Mouse (Mus musculus): ENCODE results near the gene Pdpn. TPM values are rescaled to one million over a fixed set of nuclear protein-coding genes. Genes with fewer than 3 reads are reported as not detected.

Pdpn gene
- not detected for polyA plus RNA-seq (2017; shearing (Covaris generic))

DNA sequence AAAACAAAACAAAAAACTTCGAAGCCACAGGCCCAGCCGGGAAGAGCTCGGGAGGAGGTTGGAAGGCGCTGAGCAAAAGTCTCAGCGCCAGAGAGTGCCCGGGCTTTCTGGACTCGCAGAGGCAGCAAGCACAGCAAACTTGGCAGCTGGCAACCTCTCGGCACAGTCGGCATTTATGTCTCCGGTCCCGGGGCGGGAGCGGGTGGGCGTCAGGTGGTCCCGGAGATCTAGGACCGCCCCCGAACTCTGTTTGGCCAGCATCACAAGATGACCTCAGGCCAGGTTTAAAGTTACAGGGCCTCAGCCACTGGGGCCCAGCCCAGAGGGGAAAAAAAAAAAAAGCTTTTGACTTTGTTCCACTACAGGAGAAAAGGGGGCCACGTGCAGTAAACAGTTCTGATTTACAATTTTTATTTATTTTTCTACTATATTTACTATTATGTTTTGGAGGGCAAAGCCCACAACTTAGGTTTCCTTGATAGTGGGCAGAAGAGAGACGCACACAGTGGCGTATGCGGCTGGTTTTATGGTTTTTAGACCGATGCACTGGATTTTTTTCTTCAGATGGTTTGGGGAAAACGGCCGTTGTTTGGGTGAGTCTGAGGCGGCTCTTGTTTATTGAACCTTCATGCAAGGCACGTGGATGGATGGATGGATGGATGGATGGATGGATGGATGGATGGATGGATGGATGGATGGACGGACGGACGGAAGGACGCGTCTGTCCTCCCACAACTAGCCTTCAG lies at the start of gene Pdpn:
Gene Pdpn (minus strand): TSS at position 240 of the 746 bp plus-strand sequence.

Other genes starting within 250 kb of the Pdpn start
- gene Prdm2, start 86.6 kb downstream of the Pdpn start, polyA plus RNA-seq (2017; shearing (Covaris generic)), result 47.2 TPM
- not detected for gene Lrrc38, start 50.2 kb upstream of the Pdpn start, polyA plus RNA-seq (2017; shearing (Covaris generic))
- gene Pramel1, start 94.9 kb upstream of the Pdpn start, polyA plus RNA-seq (2017; shearing (Covaris generic)), result not detected
- 38.1 TPM for gene Pramef8, start 112.9 kb upstream of the Pdpn start, polyA plus RNA-seq (2017; shearing (Covaris generic))
- gene Oog4, start 150.8 kb upstream of the Pdpn start, polyA plus RNA-seq (2017; shearing (Covaris generic)), result not detected
- gene Gm13043, start 211.8 kb upstream of the Pdpn start, polyA plus RNA-seq (2017; shearing (Covaris generic)), result not detected
- not detected for gene Gm13040, start 236.4 kb upstream of the Pdpn start, polyA plus RNA-seq (2017; shearing (Covaris generic))

Measured in naive thymus-derived CD4-positive, alpha-beta T cell, adult 5 months (primary cell).